Mouse (Mus musculus): ENCODE measurements at regions not wholly inside any gene's neighbourhood (a gene's known extent, or its start where the extent isn't known, plus 50 kb on each side); places are given as distances from the start of the nearest gene placed in this dataset.

DNA sequence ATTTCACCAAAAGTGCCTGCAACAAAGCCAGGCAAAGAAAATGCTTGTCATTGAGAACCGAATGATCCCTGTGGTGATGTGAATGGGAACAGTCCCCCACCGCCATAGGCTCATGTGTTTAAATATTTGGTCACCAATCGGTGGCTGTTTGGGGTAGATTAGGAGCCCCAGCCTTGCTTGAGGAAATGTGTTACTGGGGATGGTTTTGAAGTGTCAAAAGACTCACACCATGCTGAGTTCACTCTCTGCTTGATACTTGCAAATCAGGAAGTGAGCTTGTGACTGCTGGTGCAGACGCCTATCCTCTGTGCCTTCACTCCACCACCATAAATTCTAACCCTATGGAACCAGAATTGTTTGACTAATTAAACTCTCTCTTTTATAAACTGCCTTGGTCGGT lies 305.1 kb upstream of the Map3k7 start:
- H3K9me3 ChIP-seq = no peaks in the 10 kb centered on the region
- H3K27me3 ChIP-seq (replicated peaks) = no peaks in the 10 kb centered on the region
- no peak overlapping the region for H3K4me2 ChIP-seq (replicated peaks)
- 55% methylated on average over 5 of the region's 5 CpGs for WGBS
- no peak overlapping the region for H3K27ac ChIP-seq
- no peaks in the 10 kb centered on the region for H3K36me3 ChIP-seq
- no peaks in the 10 kb centered on the region for H3K4me1 ChIP-seq (replicated peaks)
- H3K4me3 ChIP-seq (replicated peaks) = no peak overlapping the region
- ATAC-seq = no peak
- H3K9ac ChIP-seq = no peak overlapping the region

- Histone ChIP-seq H3K4me1 (replicated peaks) (no peaks in the 10 kb centered on the region), H3K9me3 (no peaks in the 10 kb centered on the region), H3K27ac (no peak overlapping the region), H3K36me3 (no peaks in the 10 kb centered on the region), H3K4me2 (replicated peaks) (no peak overlapping the region), H3K4me3 (replicated peaks) (no peak overlapping the region), H3K9ac (no peak overlapping the region), H3K27me3 (replicated peaks) (no peaks in the 10 kb centered on the region)
- 48% methylated on average over 4 of the region's 4 CpGs for WGBS
- ATAC-seq = no peak
These were observed 303.0 kb upstream of the Map3k7 start for GRCm38 (mm10) chr4:31660896-31661295.

- no peak overlapping the region for H3K27ac ChIP-seq
- H3K4me2 ChIP-seq (replicated peaks) = no peak overlapping the region
- no peaks in the 10 kb centered on the region for H3K36me3 ChIP-seq
- H3K9ac ChIP-seq = no peak overlapping the region
- no peak overlapping the region for H3K4me3 ChIP-seq (replicated peaks)
- H3K27me3 ChIP-seq (replicated peaks) = no peaks in the 10 kb centered on the region
- H3K4me1 ChIP-seq (replicated peaks) = no peaks in the 10 kb centered on the region
- no peaks in the 10 kb centered on the region for H3K9me3 ChIP-seq
- ATAC-seq = no peak
- 63% methylated on average over 6 of the region's 6 CpGs for WGBS
These were observed 292.2 kb upstream of the Map3k7 start for GRCm38 (mm10) chr4:31671530-31672170.

DNA sequence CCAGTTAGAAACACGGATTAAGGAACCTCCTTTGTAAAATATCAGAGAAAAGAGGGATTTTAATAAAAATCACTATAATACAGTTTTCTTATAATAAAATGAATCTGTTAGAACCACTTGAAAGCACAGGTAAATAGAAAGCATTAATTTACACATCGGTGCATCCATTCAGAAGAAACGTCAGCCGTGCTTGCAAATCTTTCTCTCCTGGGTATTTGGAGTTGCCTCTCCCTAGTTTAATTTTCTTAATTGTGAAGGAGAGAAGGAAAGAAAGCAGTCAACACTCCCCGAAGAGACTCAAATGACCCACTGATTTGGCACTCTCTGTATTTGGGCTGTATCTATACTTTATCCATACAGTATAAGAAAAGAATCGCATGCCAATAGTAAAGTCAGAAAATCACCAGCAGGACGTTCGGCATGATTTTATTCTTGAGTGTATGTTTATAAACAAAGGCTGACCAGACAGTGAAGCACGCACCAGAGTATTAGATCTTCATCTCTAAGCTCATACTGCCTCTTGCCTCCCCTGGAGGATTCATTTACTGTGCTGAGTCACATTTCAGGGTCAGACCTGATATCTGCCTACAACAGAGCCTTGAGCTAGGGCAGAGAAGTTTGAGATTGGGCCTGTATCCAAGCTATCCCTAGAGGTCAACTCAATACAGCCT lies 291.6 kb upstream of the Map3k7 start:
- H3K4me1 ChIP-seq (replicated peaks) = no peaks in the 10 kb centered on the region
- no peaks in the 10 kb centered on the region for H3K27me3 ChIP-seq (replicated peaks)
- no peaks in the 10 kb centered on the region for H3K9me3 ChIP-seq
- H3K9ac ChIP-seq = no peak overlapping the region
- ATAC-seq = no peak
- 68% methylated on average over 9 of the region's 9 CpGs for WGBS
- no peaks in the 10 kb centered on the region for H3K36me3 ChIP-seq
- H3K4me3 ChIP-seq (replicated peaks) = no peak overlapping the region
- no peak overlapping the region for H3K27ac ChIP-seq
- no peak overlapping the region for H3K4me2 ChIP-seq (replicated peaks)

DNA sequence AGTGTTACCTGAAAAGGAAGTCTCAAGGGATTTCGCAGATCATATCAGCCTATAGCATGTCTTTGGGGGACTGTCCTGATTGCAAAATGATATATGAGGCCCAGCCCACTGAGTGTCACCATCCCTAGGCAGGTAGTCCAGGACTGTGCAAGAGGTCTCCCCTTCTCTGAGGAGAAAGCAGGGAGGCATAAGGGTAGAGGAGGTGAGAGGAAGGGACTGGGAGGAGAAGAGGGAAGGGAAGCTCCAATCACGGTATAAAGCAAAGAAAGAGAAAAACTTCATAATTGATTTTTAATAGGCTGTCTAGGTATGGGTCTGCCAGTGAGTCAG lies 291.1 kb upstream of the Map3k7 start:
- WGBS = 85% methylated on average over 2 of the region's 2 CpGs
- Histone ChIP-seq H3K27ac (no peak overlapping the region), H3K4me3 (replicated peaks) (no peak overlapping the region), H3K27me3 (replicated peaks) (no peaks in the 10 kb centered on the region), H3K4me1 (replicated peaks) (no peaks in the 10 kb centered on the region), H3K9ac (no peak overlapping the region), H3K4me2 (replicated peaks) (no peak overlapping the region), H3K9me3 (no peaks in the 10 kb centered on the region), H3K36me3 (no peaks in the 10 kb centered on the region)
- ATAC-seq = no peak

DNA sequence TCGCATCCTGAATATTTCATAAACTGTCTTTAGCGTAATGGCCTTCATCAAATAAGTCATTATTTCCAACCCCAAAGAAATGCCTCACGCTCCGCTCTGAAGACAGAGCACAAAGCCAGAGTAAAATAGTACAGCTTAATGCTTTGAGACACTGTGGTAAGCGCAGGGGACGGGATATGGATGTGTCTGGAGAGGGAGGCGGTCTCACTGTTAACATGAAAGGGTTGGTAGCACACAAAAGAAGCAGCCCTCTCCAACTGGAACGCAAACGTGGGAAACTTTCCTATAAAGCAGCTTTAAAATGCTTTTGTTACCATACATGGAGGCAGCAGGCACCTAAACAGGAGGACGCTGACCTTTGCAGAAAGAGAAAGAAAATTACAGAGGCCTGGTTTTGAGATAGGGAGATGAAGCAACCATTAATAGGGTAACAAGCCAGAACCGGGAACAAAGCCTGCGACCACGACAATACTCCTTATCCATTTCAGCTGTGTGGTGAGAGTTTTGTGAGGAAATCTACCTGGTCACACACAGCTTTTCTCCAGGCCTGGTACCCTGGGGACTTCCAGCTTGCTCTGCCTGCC lies 284.8 kb upstream of the Map3k7 start:
- H3K4me3 ChIP-seq (replicated peaks) = no peak overlapping the region
- no peaks in the 10 kb centered on the region for H3K4me1 ChIP-seq (replicated peaks)
- no peak overlapping the region for H3K27ac ChIP-seq
- no peak overlapping the region for H3K4me2 ChIP-seq (replicated peaks)
- H3K27me3 ChIP-seq (replicated peaks) = no peaks in the 10 kb centered on the region
- no peak for ATAC-seq
- no peaks in the 10 kb centered on the region for H3K36me3 ChIP-seq
- WGBS = 83% methylated on average over 13 of the region's 13 CpGs
- no peak overlapping the region for H3K9ac ChIP-seq
- H3K9me3 ChIP-seq = no peaks in the 10 kb centered on the region

DNA sequence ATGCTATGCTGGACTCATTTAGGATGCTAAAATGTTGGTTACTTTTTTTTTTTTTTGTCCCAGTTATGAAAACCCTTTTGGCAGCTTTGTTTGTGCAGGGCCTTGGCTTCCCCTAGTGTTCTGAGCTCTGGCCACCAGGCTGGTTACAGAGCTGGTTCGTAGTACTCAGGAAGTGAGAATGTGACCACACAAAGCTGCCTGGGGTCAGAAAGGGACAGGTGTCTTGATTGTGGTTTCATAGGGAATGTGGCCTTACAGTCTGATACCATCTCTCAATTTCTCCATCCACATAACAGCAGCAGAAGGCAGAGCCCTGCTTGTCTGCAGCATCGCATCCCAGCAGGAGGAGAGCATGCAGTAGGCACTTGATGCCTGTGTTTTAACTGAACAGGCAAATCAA lies 282.9 kb upstream of the Map3k7 start:
- Histone ChIP-seq H3K9ac (no peak overlapping the region), H3K27me3 (replicated peaks) (no peaks in the 10 kb centered on the region), H3K9me3 (no peaks in the 10 kb centered on the region), H3K4me3 (replicated peaks) (no peak overlapping the region), H3K4me1 (replicated peaks) (no peaks in the 10 kb centered on the region), H3K27ac (no peak overlapping the region), H3K36me3 (no peaks in the 10 kb centered on the region), H3K4me2 (replicated peaks) (no peak overlapping the region)
- WGBS = 83% methylated on average over 2 of the region's 2 CpGs
- ATAC-seq = no peak

DNA sequence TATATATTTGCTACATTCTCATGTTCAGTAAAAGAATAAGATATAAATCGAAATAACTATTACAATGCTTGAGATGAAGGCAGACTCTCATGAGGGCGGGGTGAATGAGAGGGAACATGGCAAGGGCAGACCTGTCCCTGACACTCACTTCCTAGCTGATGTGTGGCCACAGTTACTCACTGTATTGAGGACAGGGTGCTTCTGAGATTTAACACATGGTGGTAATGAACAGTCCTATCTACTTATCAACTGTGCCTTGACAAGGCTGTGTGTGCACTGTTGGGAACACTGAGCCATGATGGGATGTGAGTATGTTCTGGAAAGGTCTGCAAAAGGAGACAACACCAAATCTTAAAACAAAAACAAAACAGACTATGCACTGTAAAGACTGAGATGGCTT lies 274.8 kb upstream of the Map3k7 start:
- Histone ChIP-seq H3K9me3 (no peaks in the 10 kb centered on the region), H3K27ac (no peak overlapping the region), H3K4me1 (replicated peaks) (no peaks in the 10 kb centered on the region), H3K9ac (no peak overlapping the region), H3K4me2 (replicated peaks) (no peak overlapping the region), H3K27me3 (replicated peaks) (no peaks in the 10 kb centered on the region), H3K36me3 (no peaks in the 10 kb centered on the region), H3K4me3 (replicated peaks) (no peak overlapping the region)
- no peak for ATAC-seq
- WGBS = 91% methylated on average over 2 of the region's 2 CpGs

DNA sequence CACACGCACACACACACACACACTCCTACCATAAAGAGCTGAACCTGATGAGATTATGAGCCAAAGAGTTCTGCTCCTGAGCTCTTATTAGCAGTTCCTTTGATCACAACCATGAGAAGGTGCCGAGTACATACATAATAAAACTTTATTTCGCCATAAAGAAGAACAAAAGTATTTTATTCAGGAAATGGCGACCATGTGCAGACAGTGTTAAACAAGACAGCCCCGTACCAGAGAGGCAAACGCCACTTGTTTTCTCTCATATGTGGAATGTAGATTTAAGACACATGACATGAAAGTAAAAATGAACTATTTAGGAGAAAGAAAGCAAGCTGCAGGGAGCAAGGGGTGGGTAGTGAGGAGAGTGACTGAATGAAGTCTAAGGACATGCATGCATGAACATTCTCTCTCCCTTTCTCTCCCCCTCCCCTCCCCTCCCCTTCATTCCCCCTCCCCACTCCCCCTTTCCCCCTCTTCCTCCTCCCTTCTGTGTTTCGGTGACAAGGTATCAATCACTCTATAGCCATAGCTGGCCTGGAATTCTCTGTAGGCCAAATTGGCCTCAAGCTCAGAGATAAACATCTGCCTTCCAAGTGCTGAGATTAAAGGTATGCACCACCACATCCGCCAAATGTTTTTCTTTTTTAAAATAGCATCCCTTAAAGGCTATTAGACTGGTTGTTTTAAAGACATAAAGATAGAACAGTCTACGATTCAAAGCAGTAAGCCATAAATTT lies 266.0 kb upstream of the Map3k7 start:
- H3K4me3 ChIP-seq (replicated peaks) = no peak overlapping the region
- WGBS = 39% methylated on average over 9 of the region's 9 CpGs
- ATAC-seq = 0 out of 2 replicates have a peak, but pooled peaks have one; percentile 71

DNA sequence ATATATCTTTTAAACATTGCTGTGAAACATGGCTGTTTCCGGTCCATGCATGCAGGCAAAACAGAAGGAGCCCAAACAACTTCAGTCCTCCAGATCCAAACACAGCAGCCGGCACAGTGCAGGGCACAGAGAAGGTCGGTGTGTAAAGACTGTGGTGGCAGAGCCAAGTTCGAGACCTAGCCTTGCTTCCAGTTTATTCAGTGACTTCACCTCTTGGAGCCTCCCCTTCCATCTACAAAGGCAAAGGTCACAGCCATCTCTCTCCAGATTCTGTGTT lies 265.5 kb upstream of the Map3k7 start:
- Histone ChIP-seq H3K9me3 (no peaks in the 10 kb centered on the region), H3K4me3 (replicated peaks) (no peak overlapping the region), H3K36me3 (no peaks in the 10 kb centered on the region), H3K27ac (no peak overlapping the region), H3K9ac (no peak overlapping the region), H3K27me3 (replicated peaks) (no peaks in the 10 kb centered on the region), H3K4me1 (replicated peaks) (no peaks in the 10 kb centered on the region), H3K4me2 (replicated peaks) (no peak overlapping the region)
- 37% methylated on average over 4 of the region's 4 CpGs for WGBS
- 0 out of 2 replicates have a peak, but pooled peaks have one; percentile 10 for ATAC-seq

More for the DNA sequence above, 266.0 kb upstream of the Map3k7 start:
- H3K4me2 ChIP-seq (replicated peaks) = no peak overlapping the region
- H3K27ac ChIP-seq = no peak overlapping the region
- no peaks in the 10 kb centered on the region for H3K27me3 ChIP-seq (replicated peaks)
- H3K36me3 ChIP-seq = no peaks in the 10 kb centered on the region
- no peaks in the 10 kb centered on the region for H3K9me3 ChIP-seq
- no peak overlapping the region for H3K9ac ChIP-seq
- H3K4me1 ChIP-seq (replicated peaks) = no peaks in the 10 kb centered on the region

GRCm38 (mm10) chr4:31699296-31699695 lies 264.6 kb upstream of the Map3k7 start:
- 82% methylated on average over 5 of the region's 5 CpGs for WGBS
- Histone ChIP-seq H3K36me3 (no peaks in the 10 kb centered on the region), H3K4me3 (replicated peaks) (no peak overlapping the region), H3K27me3 (replicated peaks) (no peaks in the 10 kb centered on the region), H3K4me1 (replicated peaks) (no peaks in the 10 kb centered on the region), H3K27ac (no peak overlapping the region), H3K9ac (no peak overlapping the region), H3K9me3 (no peaks in the 10 kb centered on the region), H3K4me2 (replicated peaks) (no peak overlapping the region)
- ATAC-seq = no peak

DNA sequence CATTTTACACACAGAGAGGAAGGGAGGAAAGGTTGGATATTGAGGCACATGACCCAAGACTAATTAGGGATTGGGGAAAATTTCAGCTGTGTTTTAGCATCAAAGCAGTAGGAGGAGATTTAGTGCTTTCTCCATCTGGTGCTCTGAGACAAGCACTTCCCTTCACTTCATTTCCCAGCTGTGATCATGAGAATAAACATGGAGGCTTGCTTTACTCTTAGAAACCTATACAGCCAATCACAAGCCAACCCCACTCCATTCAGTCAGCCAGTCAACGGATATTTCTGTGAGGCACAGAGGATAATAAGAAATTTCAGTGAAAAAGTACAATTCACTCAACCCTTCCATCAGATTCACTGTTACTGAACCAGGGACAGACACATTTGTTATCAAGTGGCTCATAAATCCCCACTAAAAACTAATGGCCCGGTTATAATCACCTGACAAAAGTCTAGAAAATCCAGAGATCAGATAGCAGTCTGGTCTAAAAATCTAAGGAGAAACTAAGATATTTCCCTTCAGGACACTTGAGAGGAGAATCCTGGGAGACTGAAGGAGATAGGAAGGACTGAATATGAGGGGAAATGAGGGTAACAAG lies 249.7 kb upstream of the Map3k7 start:
- Histone ChIP-seq H3K36me3 (no peaks in the 10 kb centered on the region), H3K4me2 (replicated peaks) (no peak overlapping the region), H3K4me3 (replicated peaks) (no peak overlapping the region), H3K9me3 (no peaks in the 10 kb centered on the region), H3K4me1 (replicated peaks) (no peaks in the 10 kb centered on the region), H3K27ac (no peak overlapping the region), H3K27me3 (replicated peaks) (no peaks in the 10 kb centered on the region), H3K9ac (no peak overlapping the region)
- WGBS = 62% methylated on average over 2 of the region's 2 CpGs
- no peak for ATAC-seq

All from intestine, embryonic 15.5 days (tissue).